Mouse (Mus musculus) embryonic facial prominence, embryonic 15.5 days (tissue): ENCODE measurements around the gene Caskin1. TPM values are rescaled to one million over a fixed set of nuclear protein-coding genes. Genes with fewer than 3 reads are reported as not detected.
"Not testable (repeated sequence)": the region's sequence is repeated elsewhere in the genome, so short reads cannot be mapped to it uniquely, and the experiment has no call there.

Experiments
- ATAC-seq: fragments of 200-750 bp; cut with Nextera tagmentation; 2 replicates; pipeline ENCODE4 v1.8.0; 2017; ENCODE audit warnings: low read depth, moderate TSS enrichment; ENCODE audit not compliant: insufficient number of reproducible peaks, low FRiP score, low TSS enrichment
- H3K27ac ChIP-seq: fragments of 300-500 bp; sonication (generic); replicated peaks from 2 replicates; pipeline ENCODE4 v1.5.1; 2015; ENCODE audit warnings: mild to moderate bottlenecking, inconsistent platforms
- H3K27me3 ChIP-seq: fragments of 300-500 bp; sonication (generic); 2 replicates; pipeline ENCODE4 v1.6.1; 2015; ENCODE audit warnings: inconsistent platforms
- H3K36me3 ChIP-seq: fragments of 300-500 bp; sonication (generic); 2 replicates; pipeline ENCODE4 v1.6.1; 2015; ENCODE audit warnings: mild to moderate bottlenecking, inconsistent platforms
- H3K4me1 ChIP-seq: fragments of 300-500 bp; sonication (generic); 2 replicates; pipeline ENCODE4 v1.6.1; 2015; ENCODE audit warnings: inconsistent platforms
- H3K4me2 ChIP-seq: fragments of 300-500 bp; sonication (generic); replicated peaks from 2 replicates; pipeline ENCODE4 v1.6.1; 2015; ENCODE audit warnings: mild to moderate bottlenecking, inconsistent platforms
- H3K4me3 ChIP-seq: fragments of 300-500 bp; sonication (generic); replicated peaks from 2 replicates; pipeline ENCODE4 v1.5.1; 2015; ENCODE audit warnings: mild to moderate bottlenecking, inconsistent platforms
- H3K9ac ChIP-seq: fragments of 300-500 bp; sonication (generic); 2 replicates; pipeline ENCODE4 v1.6.1; 2015; ENCODE audit warnings: inconsistent platforms
- H3K9me3 ChIP-seq: fragments of 300-500 bp; sonication (generic); replicated peaks from 2 replicates; pipeline ENCODE4 v1.6.1; 2016; ENCODE audit warnings: inconsistent platforms
- WGBS: fragments of 180-500 bp; shearing (Covaris S2); methylation state at CpG from one replicate; pipeline ENCODE4 v1.1.7; 2015; 5-methylcytosine and 5-hydroxymethylcytosine counted together
- polyA plus RNA-seq: library from polyadenylated mRNA; unstranded; fragments of >200 nt; fragmentation: Nextera tagmentation; extraction: Ambion mirVana; gene quantifications from 2 replicates; pipeline ENCODE4 v1.2.1, GENCODE M21; 2015

The Caskin1 gene
- polyA plus RNA-seq, 1 experiment from 2014 or later, result 4.0 TPM

DNA sequence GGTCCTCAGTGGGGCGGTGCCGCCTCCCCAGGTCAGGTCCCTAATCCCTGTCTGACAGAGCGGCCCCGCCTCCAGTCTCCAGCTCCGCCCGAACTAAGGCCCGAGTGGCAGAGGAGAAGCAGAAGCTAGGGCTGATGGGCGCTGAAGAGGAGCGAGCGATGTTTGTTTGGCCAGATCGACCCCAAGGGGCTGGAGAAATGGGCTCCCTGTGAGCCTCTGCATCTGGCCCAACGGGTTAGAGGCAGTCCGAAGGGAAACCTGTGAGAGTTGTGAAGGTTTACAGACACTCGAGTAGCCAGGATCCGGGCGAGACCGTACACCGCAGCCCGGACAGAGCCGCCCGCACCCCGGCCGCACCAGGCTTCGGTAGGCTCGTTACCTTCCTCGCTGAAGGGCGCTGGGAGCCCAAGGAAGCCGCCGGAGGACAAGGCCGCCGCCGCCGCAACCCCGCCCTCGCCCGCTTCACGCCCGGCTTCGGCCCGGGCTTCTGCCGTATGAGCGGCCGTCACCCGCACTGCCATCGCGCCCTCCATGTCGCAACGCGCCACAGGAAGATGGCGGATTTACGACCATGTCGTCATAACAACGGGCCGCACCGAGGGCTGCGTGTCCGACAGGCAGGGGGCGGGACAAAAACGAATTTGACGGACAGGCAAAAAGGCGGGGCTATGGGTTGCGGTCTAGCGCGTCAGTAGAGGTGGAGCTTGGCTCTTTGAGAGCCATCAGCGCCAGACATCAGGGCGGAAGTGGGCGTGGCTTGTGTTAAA is 33.5 kb upstream of the Caskin1 start:
- Histone ChIP-seq H3K27ac (peak overlapping the region; percentile 98), H3K36me3 (peaks cover 17% of the 10 kb centered on the region), H3K27me3 (no peaks in the 10 kb centered on the region), H3K9me3 (no peaks in the 10 kb centered on the region), H3K4me3 (peak overlapping the region; percentile 71), H3K4me2 (peak overlapping the region; percentile 64), H3K4me1 (peaks cover 18% of the 10 kb centered on the region; the same call in 1 of the 2 replicates), H3K9ac (peak overlapping the region; percentile 90)
- under 1% methylated on average over 67 of the region's 67 CpGs for WGBS
- ATAC-seq, result peak; percentile 93

DNA sequence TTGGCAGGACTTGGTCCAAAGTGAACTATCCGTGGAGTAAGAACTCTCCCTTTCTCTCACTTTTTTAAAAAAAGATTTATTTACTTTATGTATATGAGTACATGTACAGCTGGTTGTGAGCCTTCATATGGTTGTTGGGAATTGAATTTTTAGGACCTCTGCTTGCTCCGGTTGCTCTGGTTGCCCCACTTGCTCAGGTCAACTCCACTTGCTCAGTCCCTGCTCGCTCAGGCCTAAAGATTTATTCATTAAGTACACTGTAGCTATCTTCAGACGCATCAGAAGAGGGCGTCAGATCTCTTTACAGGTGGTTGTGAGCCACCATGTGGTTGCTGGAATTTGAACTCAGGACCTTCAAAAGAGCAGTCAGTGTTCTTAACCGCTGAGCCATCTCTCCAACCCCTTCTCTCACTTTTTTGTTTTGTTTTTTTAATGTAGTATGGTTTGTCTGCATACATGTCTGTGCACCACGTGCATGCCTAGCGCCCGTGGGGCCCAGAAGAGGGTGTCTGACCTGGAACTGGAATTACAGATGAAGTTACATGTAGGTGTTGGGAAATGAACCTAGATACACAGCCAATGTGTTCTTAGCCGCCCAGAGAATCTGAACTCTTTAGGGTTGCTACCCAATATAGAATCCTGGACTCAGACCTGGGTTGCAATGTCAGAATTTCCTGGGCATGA is 32.7 kb upstream of the Caskin1 start:
- not testable (repeated sequence) for H3K9me3 ChIP-seq, H3K27me3 ChIP-seq, ATAC-seq, H3K9ac ChIP-seq
- peak overlapping the region; percentile 71 for H3K4me3 ChIP-seq
- H3K36me3 ChIP-seq, result peaks cover 12% of the 10 kb centered on the region
- H3K4me2 ChIP-seq, result peak overlapping the region; percentile 42
- peak overlapping the region; percentile 72 for H3K27ac ChIP-seq
- WGBS, result 47% methylated on average over 10 of the region's 10 CpGs
- peaks cover 18% of the 10 kb centered on the region; the same call in 1 of the 2 replicates for H3K4me1 ChIP-seq

DNA sequence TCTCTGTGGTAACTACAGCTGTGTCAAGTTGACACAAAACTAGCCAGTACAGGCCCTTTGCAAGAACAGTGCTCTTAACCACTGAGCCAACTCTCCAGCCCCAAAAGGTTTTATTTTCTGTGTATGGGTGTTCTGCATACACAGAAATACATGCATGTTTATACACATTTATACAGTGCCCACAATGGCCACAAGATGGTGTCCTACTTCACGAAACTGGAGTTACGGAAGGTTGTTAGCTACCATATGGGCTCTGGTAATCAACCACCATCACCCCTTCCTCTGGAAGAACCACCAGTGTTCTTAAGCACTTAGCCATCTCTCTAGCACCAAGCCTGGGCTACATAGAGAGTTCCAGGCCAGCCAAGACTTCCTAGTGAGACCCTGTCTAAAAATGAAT is 26.8 kb upstream of the Caskin1 start:
- H3K36me3 ChIP-seq, result no peaks in the 10 kb centered on the region
- no peaks in the 10 kb centered on the region for H3K9me3 ChIP-seq
- H3K4me3 ChIP-seq, result no peak overlapping the region
- WGBS, result 68% methylated on average over 2 of the region's 2 CpGs
- ATAC-seq, result no peak
- H3K4me1 ChIP-seq, result no peaks in the 10 kb centered on the region
- no peak overlapping the region for H3K9ac ChIP-seq
- H3K4me2 ChIP-seq, result no peak overlapping the region
- H3K27ac ChIP-seq, result no peak overlapping the region
- no peaks in the 10 kb centered on the region for H3K27me3 ChIP-seq

DNA sequence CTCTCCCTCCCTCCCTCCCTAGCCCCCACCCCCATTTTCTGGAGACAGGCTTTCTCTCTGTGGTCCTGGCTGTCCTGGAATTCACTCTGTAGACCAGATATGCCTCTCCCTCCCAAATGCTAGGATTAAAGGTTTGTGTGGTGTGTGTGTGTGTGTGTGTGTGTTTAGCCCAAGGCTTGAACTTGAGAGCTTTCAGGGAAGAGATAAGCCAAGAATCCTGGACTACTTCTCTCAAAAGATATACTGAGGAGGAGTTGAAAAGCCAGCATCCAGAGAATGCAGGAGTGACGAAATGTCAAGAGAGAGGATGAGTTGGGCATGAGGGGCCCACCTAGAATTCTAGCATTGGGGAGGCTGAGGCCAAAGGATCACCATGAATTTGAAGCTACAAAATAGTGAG is 25.5 kb upstream of the Caskin1 start:
- no peak overlapping the region for H3K27ac ChIP-seq
- H3K4me1 ChIP-seq, result no peaks in the 10 kb centered on the region
- 69% methylated on average over 1 of the region's 1 CpGs for WGBS
- H3K4me2 ChIP-seq, result no peak overlapping the region
- ATAC-seq, result no peak
- H3K9ac ChIP-seq, result no peak overlapping the region
- no peak overlapping the region for H3K4me3 ChIP-seq
- H3K27me3 ChIP-seq, result no peaks in the 10 kb centered on the region
- no peaks in the 10 kb centered on the region for H3K9me3 ChIP-seq
- no peaks in the 10 kb centered on the region for H3K36me3 ChIP-seq

DNA sequence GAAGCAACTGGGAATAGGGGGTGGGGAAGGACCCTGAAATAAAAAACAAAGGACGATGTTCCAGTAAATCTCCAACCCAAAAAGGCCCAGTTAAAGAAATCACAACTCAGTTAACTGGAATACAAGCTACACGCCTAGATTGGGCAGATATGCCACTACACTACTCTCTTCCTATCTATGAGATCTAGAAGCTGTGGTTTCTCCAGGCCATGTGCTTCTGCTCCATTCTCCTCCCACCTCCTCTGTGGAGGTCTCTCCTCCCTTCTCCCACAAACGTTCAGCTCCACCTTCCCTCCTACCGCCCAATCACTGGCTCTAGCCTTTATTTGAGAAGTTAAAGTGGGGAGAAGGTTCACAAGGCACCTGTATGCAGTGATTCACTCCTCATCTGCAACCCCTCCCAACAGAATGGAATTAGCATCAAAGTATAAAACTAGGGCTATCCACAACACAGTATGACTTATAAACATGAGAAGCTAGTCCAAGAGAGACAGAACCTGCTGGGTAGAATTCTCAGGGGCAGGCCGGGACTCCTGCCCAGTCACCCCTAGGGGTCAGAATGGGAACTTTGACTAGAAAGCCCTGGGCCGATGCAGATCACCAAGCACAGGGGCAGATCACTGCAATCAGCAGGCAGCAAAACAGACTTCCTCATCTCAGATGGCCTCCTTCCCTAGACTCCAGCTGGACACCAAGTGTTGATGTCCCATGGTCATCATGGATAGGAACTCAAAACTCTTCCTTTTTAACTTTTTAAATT is 24.8 kb upstream of the Caskin1 start:
- Histone ChIP-seq H3K4me3 (no peak overlapping the region), H3K9ac (no peak overlapping the region), H3K9me3 (no peaks in the 10 kb centered on the region), H3K27ac (no peak overlapping the region), H3K4me2 (no peak overlapping the region), H3K4me1 (no peaks in the 10 kb centered on the region), H3K36me3 (no peaks in the 10 kb centered on the region), H3K27me3 (no peaks in the 10 kb centered on the region)
- WGBS, result 52% methylated on average over 6 of the region's 6 CpGs
- ATAC-seq, result no peak

DNA sequence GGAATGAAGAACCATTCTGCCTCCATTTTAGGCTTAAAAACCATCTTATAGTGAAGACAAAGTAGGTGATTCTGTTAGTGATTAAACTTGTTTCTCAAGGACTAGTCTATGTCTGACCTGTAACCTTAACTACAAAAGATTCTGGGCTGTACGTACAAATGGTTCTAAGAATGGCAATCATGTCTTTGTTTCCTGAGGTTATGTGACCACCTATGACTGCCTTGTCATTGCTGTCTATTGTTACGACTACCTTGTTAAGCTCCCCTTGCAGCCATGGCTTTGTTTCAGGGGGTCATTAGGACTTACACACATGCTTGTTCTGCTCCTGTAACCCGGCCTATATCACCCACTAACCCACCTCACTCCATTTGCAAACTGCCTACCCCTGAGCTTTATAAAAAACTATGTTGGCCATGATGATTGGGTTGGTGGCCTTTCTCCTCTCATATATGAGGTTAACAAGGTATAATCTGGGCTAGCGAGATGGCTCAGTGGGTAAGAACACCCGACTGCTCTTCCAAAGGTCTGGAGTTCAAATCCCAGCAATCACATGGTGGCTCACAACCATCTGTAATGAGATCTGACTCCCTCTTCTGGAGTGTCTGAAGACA is 19.7 kb upstream of the Caskin1 start:
- Histone ChIP-seq H3K9ac (no peak overlapping the region), H3K36me3 (peaks cover 3% of the 10 kb centered on the region; the same call in 1 of the 2 replicates), H3K9me3 (no peaks in the 10 kb centered on the region), H3K4me3 (no peak overlapping the region), H3K4me1 (peaks cover 25% of the 10 kb centered on the region), H3K27ac (no peak overlapping the region), H3K27me3 (no peaks in the 10 kb centered on the region), H3K4me2 (no peak overlapping the region)
- no peak for ATAC-seq
- WGBS, result 95% methylated on average over 5 of the region's 5 CpGs

DNA sequence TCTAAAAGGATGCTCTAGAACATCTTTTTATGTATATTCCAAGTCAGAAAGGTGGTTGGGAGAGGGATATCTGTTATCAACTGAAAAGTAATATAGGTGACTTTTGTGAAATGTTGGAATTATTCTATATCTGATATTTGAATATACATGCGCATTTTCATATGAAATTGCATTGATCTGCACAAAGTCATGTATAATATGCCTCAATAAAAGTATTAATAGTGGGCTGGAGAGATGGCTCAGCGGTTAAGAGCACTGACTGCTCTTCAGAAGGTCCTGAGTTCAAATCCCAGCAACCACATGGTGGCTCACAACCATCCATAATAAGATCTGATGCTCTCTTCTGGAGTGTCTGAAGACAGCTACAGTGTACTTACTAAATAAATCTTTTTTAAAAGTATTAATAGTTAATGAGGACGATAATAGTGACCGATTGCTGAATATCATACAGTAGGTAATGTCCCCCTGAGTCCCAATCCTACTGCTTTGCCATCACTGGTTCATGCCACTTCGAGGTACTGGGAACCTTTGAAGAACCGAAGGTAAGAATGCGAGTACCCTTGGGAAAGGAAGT is 19.0 kb upstream of the Caskin1 start:
- ATAC-seq, result no peak
- 18% methylated on average over 7 of the region's 7 CpGs for WGBS
- peak overlapping the region; percentile 96 for H3K4me2 ChIP-seq
- peak overlapping the region; percentile 82 for H3K27ac ChIP-seq
- peaks cover 25% of the 10 kb centered on the region for H3K4me1 ChIP-seq
- H3K9me3 ChIP-seq, result no peaks in the 10 kb centered on the region
- H3K36me3 ChIP-seq, result peaks cover 9% of the 10 kb centered on the region
- no peaks in the 10 kb centered on the region for H3K27me3 ChIP-seq
- peak overlapping the region; percentile 84 for H3K4me3 ChIP-seq
- H3K9ac ChIP-seq, result peak overlapping the region; percentile 43

DNA sequence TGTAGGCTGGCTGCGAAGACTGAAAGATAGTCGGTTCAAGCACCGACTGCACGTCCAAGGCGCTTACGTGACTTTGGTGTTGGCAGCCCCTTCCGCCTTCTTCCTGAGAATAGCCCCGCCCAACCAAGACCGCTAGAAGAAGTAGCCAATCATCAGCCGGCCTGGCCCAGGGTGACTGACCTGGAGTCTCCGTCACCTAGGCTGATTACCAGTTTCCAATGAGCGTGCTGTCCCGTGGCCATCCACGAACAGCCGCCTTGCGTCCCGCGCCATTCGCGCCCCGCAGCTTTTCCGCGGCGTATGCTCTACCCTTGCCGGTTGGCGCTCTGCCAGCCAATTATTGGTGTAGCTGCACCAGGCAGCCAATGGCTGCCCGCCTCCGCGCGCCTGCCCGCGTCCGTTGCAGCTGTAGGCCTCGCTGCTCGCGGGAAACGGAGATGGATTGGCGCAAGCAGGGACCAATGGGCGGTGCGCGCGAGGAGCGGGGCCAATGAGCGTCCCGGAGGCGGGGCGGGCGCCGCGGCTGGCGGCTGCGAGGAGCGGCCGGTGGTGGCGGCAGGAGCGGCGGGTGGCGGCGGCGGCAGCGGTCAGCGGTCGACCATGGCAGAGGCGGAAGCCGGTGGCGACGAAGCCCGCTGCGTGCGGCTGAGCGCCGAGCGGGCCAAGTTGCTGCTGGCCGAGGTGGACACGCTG is 18.3 kb upstream of the Caskin1 start, which contains the start of the genes E4f1 and Pgp:
TSS of gene E4f1 (minus strand) at position 404 of the 693 bp plus-strand sequence.
TSS of gene Pgp (plus strand) at position 483 of the 693 bp plus-strand sequence.
- H3K36me3 ChIP-seq, result peaks cover 15% of the 10 kb centered on the region
- WGBS, result 1% methylated on average over 67 of the region's 75 CpGs
- H3K4me3 ChIP-seq, result peak within 1 kb of the TSS; percentile 84
- H3K4me1 ChIP-seq, result peaks cover 25% of the 10 kb centered on the region
- peak within 1 kb of the TSS; percentile 82 for H3K27ac ChIP-seq
- H3K9me3 ChIP-seq, result no peaks in the 10 kb centered on the region
- peak within 1 kb of the TSS; percentile 96 for H3K4me2 ChIP-seq
- peak; percentile 97 for ATAC-seq
- H3K9ac ChIP-seq, result peak within 1 kb of the TSS; percentile 75
- H3K27me3 ChIP-seq, result no peaks in the 10 kb centered on the region

DNA sequence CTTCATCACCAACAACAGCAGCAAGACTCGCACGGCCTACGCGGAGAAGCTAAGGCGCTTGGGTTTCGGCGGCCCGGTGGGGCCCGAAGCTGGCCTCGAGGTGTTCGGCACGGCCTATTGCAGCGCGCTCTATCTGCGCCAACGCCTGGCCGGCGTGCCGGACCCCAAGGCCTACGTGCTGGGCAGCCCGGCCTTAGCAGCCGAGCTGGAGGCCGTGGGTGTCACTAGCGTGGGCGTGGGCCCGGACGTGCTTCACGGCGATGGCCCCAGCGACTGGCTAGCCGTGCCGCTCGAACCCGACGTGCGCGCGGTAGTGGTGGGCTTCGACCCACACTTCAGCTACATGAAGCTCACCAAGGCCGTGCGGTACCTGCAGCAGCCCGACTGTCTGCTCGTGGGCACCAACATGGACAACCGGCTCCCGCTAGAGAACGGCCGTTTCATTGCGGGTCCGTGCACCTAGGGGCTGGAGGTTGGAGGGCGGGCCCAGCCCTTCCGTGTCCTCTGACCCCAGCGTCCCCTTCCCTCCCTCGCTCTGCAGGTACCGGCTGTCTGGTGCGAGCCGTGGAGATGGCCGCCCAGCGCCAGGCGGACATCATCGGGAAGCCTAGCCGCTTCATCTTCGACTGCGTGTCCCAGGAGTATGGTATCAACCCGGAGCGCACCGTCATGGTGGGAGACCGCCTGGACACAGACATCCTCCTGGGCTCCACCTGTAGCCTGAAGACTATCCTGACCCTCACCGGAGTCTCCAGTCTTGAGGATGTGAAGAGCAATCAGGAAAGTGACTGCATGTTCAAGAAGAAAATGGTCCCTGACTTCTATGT is 17.5 kb upstream of the Caskin1 start:
- WGBS, result under 1% methylated on average over 68 of the region's 68 CpGs
- no peaks in the 10 kb centered on the region for H3K27me3 ChIP-seq
- no peaks in the 10 kb centered on the region for H3K9me3 ChIP-seq
- peak overlapping the region; percentile 96 for H3K4me2 ChIP-seq
- peaks cover 24% of the 10 kb centered on the region for H3K36me3 ChIP-seq
- ATAC-seq, result peak; percentile 48; the same call in 1 of the 2 replicates
- H3K4me3 ChIP-seq, result peak overlapping the region; percentile 84
- peaks cover 25% of the 10 kb centered on the region for H3K4me1 ChIP-seq
- H3K9ac ChIP-seq, result peak overlapping the region; percentile 75
- H3K27ac ChIP-seq, result 0 out of 2 replicates have a peak overlapping the region, but pooled peaks have one; percentile 35
